Mouse (Mus musculus): Measurements from ENCODE around the gene Eif3d.

The Eif3d gene

GRCm38 (mm10) chr15:77915287-77915686 is 55.3 kb downstream of the Eif3d start:
- DNase-seq = no peak

GRCm38 (mm10) chr15:77914507-77914906 is 56.1 kb downstream of the Eif3d start:
- DNase-seq = no peak

- DNase-seq = no peak
These were observed 57.6 kb downstream of the Eif3d start for GRCm38 (mm10) chr15:77913054-77913453.

DNA sequence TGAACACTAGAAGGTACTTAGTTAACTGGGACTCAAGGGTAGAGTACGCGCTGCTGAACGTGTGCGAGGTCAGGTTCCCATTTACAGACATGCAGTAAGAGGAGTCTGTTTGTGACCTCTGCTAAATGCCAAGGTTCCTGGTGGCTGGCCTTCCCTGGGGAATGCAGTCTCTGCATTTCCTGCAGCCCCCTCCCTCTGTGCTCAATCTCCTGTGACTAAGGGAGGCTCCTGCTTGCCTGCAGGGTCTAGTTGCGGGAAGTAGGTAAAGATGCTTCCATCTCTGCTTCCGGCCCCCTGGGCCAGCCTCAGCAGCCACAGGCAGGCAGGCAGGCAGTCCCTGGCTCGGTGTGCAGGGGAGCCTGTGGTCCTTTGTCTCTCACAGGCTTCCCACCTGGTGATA is 58.0 kb downstream of the Eif3d start:
- no peak for DNase-seq

DNA sequence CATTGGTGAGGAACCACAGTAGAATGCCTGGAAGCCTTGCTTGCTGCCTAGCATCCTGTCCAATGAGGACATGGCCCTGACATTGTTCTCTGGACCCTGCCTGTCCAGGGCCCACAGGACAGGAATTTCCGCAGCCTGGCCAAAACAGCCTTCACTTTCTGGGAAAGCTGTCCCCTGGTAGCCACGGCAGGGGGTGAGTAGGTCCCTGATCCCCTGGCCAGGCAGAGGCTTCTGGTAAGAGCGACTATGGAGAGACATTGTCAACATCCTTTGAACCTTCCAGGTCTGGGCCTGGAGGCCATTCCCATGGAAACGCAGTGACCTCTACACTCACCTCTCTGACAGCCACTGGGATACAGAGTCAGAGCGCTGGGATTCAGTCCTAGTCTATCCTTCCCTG is 58.6 kb downstream of the Eif3d start:
- DNase-seq = no peak

DNA sequence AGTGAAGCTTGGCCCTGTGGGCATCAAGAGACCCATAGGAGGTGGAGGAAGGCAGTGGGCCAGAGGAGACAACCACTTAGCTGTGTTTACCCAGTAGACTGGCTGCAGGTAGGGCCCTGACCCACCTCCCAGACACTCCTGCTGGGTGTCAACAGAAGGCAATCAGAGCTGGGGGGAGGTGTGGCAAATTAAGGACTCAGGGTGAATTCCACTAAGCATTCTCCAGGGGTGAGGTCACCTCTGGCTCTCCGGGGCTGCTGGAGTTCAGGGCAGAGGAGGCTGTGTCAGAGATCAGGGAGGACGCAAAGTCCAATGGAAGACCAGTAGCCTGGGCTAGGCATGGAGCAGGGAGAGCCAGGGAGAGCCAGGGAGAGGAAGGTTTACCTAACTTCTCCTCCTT is 59.5 kb downstream of the Eif3d start:
- DNase-seq = peak; percentile 74

All from kidney, postnatal 10 days (tissue).